In genomic region chr3:25240196-25240595, GRCm38 (mm10) we compare ENCODE assay signal across 11 mouse cellular contexts.
DNase-seq lines count a peak whose midpoint lies in the region.
"Had no signal": no experiment of that assay in that cellular context is flagged by ENCODE, and none has a peak within 500 bp of the region (broad histone marks: within the 10 kb centered on the region; RNA-seq: fewer than 3 reads in every experiment).

No protein-coding gene starts in this region.

- DNase-seq in cerebellum, adult 11 months, result peak; percentile 9
- DNase-seq in cerebellum, adult 18-20 months, result peak; percentile 17 to 47
- DNase-seq in cerebellum, postnatal 10 days, result peak; percentile 44 to 52
- no peak for DNase-seq in thymus, adult 18-20 months
- DNase-seq in gastrocnemius, postnatal 36 days, result no peak
- no peak for DNase-seq in gastrocnemius, postnatal 10 days
- DNase-seq: adrenal gland, postnatal 10 days; gastrocnemius, postnatal 25 days; heart, adult 11 months; heart, postnatal 36 days; kidney, adult 8-10 months had no signal

- intact Hi-C loops in gastrocnemius, postnatal 36 days (cut with DNase I), result no loop called here

Comparison
In these comparisons a context has a peak if more than half of its experiments do, and no peak if none do; other contexts are left out.
1. DNase-seq: peak in cerebellum, adult 11 months (single experiment), cerebellum, adult 18-20 months (2 of 2) and cerebellum, postnatal 10 days (2 of 2); none in thymus, adult 18-20 months (0 of 2), gastrocnemius, postnatal 36 days (0 of 2) and gastrocnemius, postnatal 10 days (single experiment).